Comparison of ENCODE assay signal across 25 mouse cellular contexts in the genomic region with DNA sequence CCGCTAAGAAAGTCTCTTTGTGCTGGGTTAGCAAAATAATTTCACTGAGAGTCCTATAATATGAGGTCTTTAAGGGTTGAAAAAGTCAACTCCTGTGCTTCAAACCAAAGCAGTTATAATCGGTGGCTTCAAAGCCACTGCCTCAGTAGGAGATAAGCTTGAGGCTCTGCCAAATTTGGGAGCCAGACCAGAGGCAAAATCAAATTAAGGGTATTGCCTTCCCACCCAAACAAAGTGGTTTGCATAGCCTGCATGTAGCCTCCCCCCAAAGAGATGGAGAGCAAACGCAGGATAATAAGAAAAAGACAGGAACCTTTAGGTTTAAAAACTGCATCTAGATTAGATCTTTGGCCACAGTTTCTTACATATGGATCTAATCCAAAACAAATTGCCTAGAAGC. TPM values are rescaled to one million over a fixed set of nuclear protein-coding genes. Genes with fewer than 3 reads are reported as not detected.
A peak's percentile ranks its signal among the peaks of the same experiment; 100 is the strongest.
DNase-seq lines count a peak whose midpoint lies in the region; ATAC-seq and TF ChIP-seq lines count a peak whose summit lies in the region.
"Had no signal": no experiment of that assay in that cellular context is flagged by ENCODE, and none has a peak within 500 bp of the region (broad histone marks: within the 10 kb centered on the region; RNA-seq: fewer than 3 reads in every experiment).

No protein-coding gene starts in this region.

- no peak for ATAC-seq in embryonic facial prominence, embryonic 11.5 days (replicated peaks; ENCODE audit: insufficient number of reproducible peaks, low FRiP score, low TSS enrichment, low read depth)
- peak; percentile 67; the same call in 1 of the 2 replicates for ATAC-seq in embryonic facial prominence, embryonic 13.5 days (ENCODE audit: insufficient number of reproducible peaks, insufficient read depth, low FRiP score, low TSS enrichment, low read depth)
- peak; percentile 69; the same call in 1 of the 2 replicates for ATAC-seq in embryonic facial prominence, embryonic 15.5 days (ENCODE audit: insufficient number of reproducible peaks, low FRiP score, low TSS enrichment, low read depth)
- ATAC-seq: activated CD4-positive, CD25-positive, alpha-beta regulatory T cell, adult 4 months; CD4-positive, CD25-positive, alpha-beta regulatory T cell, adult 4 months; forebrain, embryonic 13.5 days; forebrain, embryonic 15.5 days; forebrain, postnatal 0 days; Patski had no signal

- no peak overlapping the region for H3K4me3 ChIP-seq in embryonic facial prominence, embryonic 11.5 days (ENCODE audit: low read depth, low read length)
- no peak overlapping the region for H3K4me3 ChIP-seq in embryonic facial prominence, embryonic 10.5 days
- no peak overlapping the region for H3K4me3 ChIP-seq in embryonic facial prominence, embryonic 13.5 days
- no peak overlapping the region for H3K4me3 ChIP-seq in embryonic facial prominence, embryonic 15.5 days (replicated peaks)
- H3K4me3 ChIP-seq: forebrain, embryonic 13.5 days; forebrain, embryonic 15.5 days had no signal

- H3K27me3 ChIP-seq in embryonic facial prominence, embryonic 11.5 days (ENCODE audit: control insufficient read depth, insufficient read depth, low read length): no peaks in the 10 kb centered on the region
- H3K27me3 ChIP-seq in embryonic facial prominence, embryonic 10.5 days (replicated peaks; ENCODE audit: low read depth, poor library complexity, severe bottlenecking): no peaks in the 10 kb centered on the region
- peaks cover 14% of the 10 kb centered on the region for H3K27me3 ChIP-seq in embryonic facial prominence, embryonic 13.5 days
- H3K27me3 ChIP-seq in embryonic facial prominence, embryonic 15.5 days: no peaks in the 10 kb centered on the region
- H3K27me3 ChIP-seq: CH12.LX; forebrain, embryonic 13.5 days; forebrain, embryonic 15.5 days; Patski had no signal

- no peak overlapping the region for H3K27ac ChIP-seq in embryonic facial prominence, embryonic 11.5 days (replicated peaks; ENCODE audit: low read depth, low read length)
- H3K27ac ChIP-seq in embryonic facial prominence, embryonic 10.5 days (replicated peaks): no peak overlapping the region
- peak overlapping the region; percentile 3; the same call in 1 of the 2 replicates for H3K27ac ChIP-seq in embryonic facial prominence, embryonic 13.5 days
- no peak overlapping the region for H3K27ac ChIP-seq in embryonic facial prominence, embryonic 15.5 days (replicated peaks)
- H3K27ac ChIP-seq: forebrain, embryonic 13.5 days; forebrain, embryonic 15.5 days had no signal

- H3K36me3 ChIP-seq in embryonic facial prominence, embryonic 11.5 days (replicated peaks; ENCODE audit: control insufficient read depth, insufficient read depth, low read depth, low read length): no peaks in the 10 kb centered on the region
- H3K36me3 ChIP-seq in embryonic facial prominence, embryonic 10.5 days (replicated peaks): no peaks in the 10 kb centered on the region
- H3K36me3 ChIP-seq in embryonic facial prominence, embryonic 13.5 days: no peaks in the 10 kb centered on the region
- H3K36me3 ChIP-seq in embryonic facial prominence, embryonic 15.5 days: no peaks in the 10 kb centered on the region
- H3K36me3 ChIP-seq: forebrain, embryonic 15.5 days; G1E had no signal

- intact Hi-C loops in heart, postnatal 25 days (cut with DNase I): no loop called here

- no peaks in the 10 kb centered on the region for H3K4me1 ChIP-seq in embryonic facial prominence, embryonic 11.5 days (ENCODE audit: control insufficient read depth, insufficient read depth, low read length)
- H3K4me1 ChIP-seq in embryonic facial prominence, embryonic 10.5 days: peaks cover 3% of the 10 kb centered on the region; the same call in 1 of the 2 replicates
- H3K4me1 ChIP-seq in embryonic facial prominence, embryonic 13.5 days: peaks cover 10% of the 10 kb centered on the region; the same call in 1 of the 2 replicates
- H3K4me1 ChIP-seq in embryonic facial prominence, embryonic 15.5 days: no peaks in the 10 kb centered on the region
- H3K4me1 ChIP-seq: forebrain, embryonic 13.5 days; forebrain, embryonic 15.5 days had no signal

- H3K9ac ChIP-seq in embryonic facial prominence, embryonic 11.5 days (replicated peaks; ENCODE audit: low read length): no peak overlapping the region
- H3K9ac ChIP-seq in embryonic facial prominence, embryonic 13.5 days: no peak overlapping the region
- H3K9ac ChIP-seq in embryonic facial prominence, embryonic 15.5 days: no peak overlapping the region
- H3K9ac ChIP-seq: forebrain, embryonic 13.5 days; forebrain, embryonic 15.5 days; forebrain, postnatal 0 days had no signal

- no peak for TF ChIP-seq POLR2A in brain, embryonic 14.5 days (IDR thresholded peaks at IDR 0.05; ENCODE audit: borderline replicate concordance, extremely low read depth, insufficient read depth, insufficient read length, poor library complexity, severe bottlenecking)

- no peak overlapping the region for H3K4me2 ChIP-seq in embryonic facial prominence, embryonic 11.5 days (ENCODE audit: low read depth, low read length)
- H3K4me2 ChIP-seq in embryonic facial prominence, embryonic 13.5 days: no peak overlapping the region
- no peak overlapping the region for H3K4me2 ChIP-seq in embryonic facial prominence, embryonic 15.5 days (replicated peaks)
- H3K4me2 ChIP-seq: forebrain, embryonic 13.5 days; forebrain, embryonic 15.5 days had no signal

- H3K9me3 ChIP-seq in embryonic facial prominence, embryonic 11.5 days (replicated peaks; ENCODE audit: control insufficient read depth, low read length): no peaks in the 10 kb centered on the region
- H3K9me3 ChIP-seq in embryonic facial prominence, embryonic 10.5 days: no peaks in the 10 kb centered on the region
- H3K9me3 ChIP-seq in embryonic facial prominence, embryonic 13.5 days: no peaks in the 10 kb centered on the region
- no peaks in the 10 kb centered on the region for H3K9me3 ChIP-seq in embryonic facial prominence, embryonic 15.5 days (replicated peaks)
- H3K9me3 ChIP-seq: forebrain, embryonic 13.5 days; forebrain, embryonic 15.5 days had no signal

- peak; percentile 24 for DNase-seq in embryonic facial prominence, embryonic 11.5 days (ENCODE audit: low spot score)
- DNase-seq in embryonic facial prominence, embryonic 10.5 days (ENCODE audit: low spot score): no peak
- DNase-seq in brain, embryonic 14.5 days (ENCODE audit: low read depth): peak; percentile 15
- no peak for DNase-seq in yolk sac, embryonic 10.5 days (ENCODE audit: low spot score)
- DNase-seq in heart, postnatal 25 days (ENCODE audit: low spot score): no peak
- DNase-seq: adrenal gland, adult 2 months; adrenal gland, postnatal 10 days; adrenal gland, postnatal 25 days; B cell, adult 2 months; cerebellum, adult 11-12 months; cerebellum, adult 2 months; cerebellum, adult 9-10 months; cerebellum, postnatal 10 days; cerebellum, postnatal 25 days; forebrain, postnatal 0 days had no signal

- TF ChIP-seq CTCF in brain, embryonic 14.5 days (IDR thresholded peaks at IDR 0.05; ENCODE audit: borderline replicate concordance, extremely low read depth, insufficient read depth, insufficient read length): no peak

- 46% methylated on average over 3 of the region's 3 CpGs for whole genome bisulfite sequencing in embryonic facial prominence, embryonic 11.5 days
- 62% methylated on average over 3 of the region's 3 CpGs for WGBS in embryonic facial prominence, embryonic 10.5 days
- 21% methylated on average over 3 of the region's 3 CpGs for WGBS in embryonic facial prominence, embryonic 13.5 days
- WGBS in embryonic facial prominence, embryonic 15.5 days: 25% methylated on average over 3 of the region's 3 CpGs

RNA-seq across cellular contexts. Expression of a gene that starts 58.0 kb away (rescaled TPM):
- polyA plus RNA-seq in embryonic facial prominence, embryonic 11.5 days (2014; fragmentation: Nextera tagmentation; extraction: Ambion mirVana): 0.70 and 1.5 TPM in 2 replicates
- polyA plus RNA-seq in embryonic facial prominence, embryonic 10.5 days (2016; fragmentation: Nextera tagmentation; extraction: Ambion mirVana): 0.26 and 0.30 TPM in 2 replicates
- polyA plus RNA-seq in brain, embryonic 14.5 days (2012; rRNA removed): 0.16 and 0.82 TPM in 2 replicates
- polyA plus RNA-seq in embryonic facial prominence, embryonic 13.5 days (2015; fragmentation: Nextera tagmentation; extraction: Ambion mirVana): 0.95 and 1.2 TPM in 2 replicates
- 3.2 and 7.5 TPM in 2 replicates for polyA plus RNA-seq in embryonic facial prominence, embryonic 15.5 days (2015; fragmentation: Nextera tagmentation; extraction: Ambion mirVana)
- not detected for total RNA-seq in heart, postnatal 25 days (2021)
- total RNA-seq: adrenal gland, adult 2 months; adrenal gland, postnatal 10 days; adrenal gland, postnatal 25 days; adrenal gland, postnatal 4 days; CH12.LX; G1E had no signal
- polyA plus RNA-seq: activated CD4-positive, CD25-positive, alpha-beta regulatory T cell, adult 4 months; adrenal gland, adult 2 months; CD4-positive, CD25-positive, alpha-beta regulatory T cell, adult 4 months; G1E had no signal

Comparison
In these comparisons a context has a peak if more than half of its experiments do, and no peak if none do; other contexts are left out.
1. DNase-seq: peak in embryonic facial prominence, embryonic 11.5 days (single experiment) and brain, embryonic 14.5 days (single experiment); none in embryonic facial prominence, embryonic 10.5 days (single experiment), yolk sac, embryonic 10.5 days (single experiment) and heart, postnatal 25 days (single experiment).